Mouse (Mus musculus): ENCODE data around the gene Rapgef4.

- TF ChIP-seq CTCF (IDR thresholded peaks at IDR 0.05; ENCODE audit: control insufficient read depth, insufficient read depth, insufficient replicate concordance, low read depth, low read length): no peak
- no peak for TF ChIP-seq POLR2A (IDR thresholded peaks at IDR 0.05; ENCODE audit: control insufficient read depth, low read depth, low read length)
Measured at GRCm38 (mm10) chr2:72206530-72207248, 225.6 kb downstream of the Rapgef4 start.
